Mouse (Mus musculus) CD4-positive, CD25-positive, alpha-beta regulatory T cell (primary cell): Measurements from ENCODE around the gene Mrps30. TPM values are rescaled to one million over a fixed set of nuclear protein-coding genes. Genes with fewer than 3 reads are reported as not detected.

Experiments used
- polyA plus RNA-seq: library from polyadenylated mRNA; unstranded; fragments of 100-300 nt; shearing (Covaris generic); gene quantifications from one replicate; pipeline ENCODE4 v1.2.1, GENCODE M21; 2017

Mrps30 gene
- polyA plus RNA-seq: 35.9 TPM

DNA sequence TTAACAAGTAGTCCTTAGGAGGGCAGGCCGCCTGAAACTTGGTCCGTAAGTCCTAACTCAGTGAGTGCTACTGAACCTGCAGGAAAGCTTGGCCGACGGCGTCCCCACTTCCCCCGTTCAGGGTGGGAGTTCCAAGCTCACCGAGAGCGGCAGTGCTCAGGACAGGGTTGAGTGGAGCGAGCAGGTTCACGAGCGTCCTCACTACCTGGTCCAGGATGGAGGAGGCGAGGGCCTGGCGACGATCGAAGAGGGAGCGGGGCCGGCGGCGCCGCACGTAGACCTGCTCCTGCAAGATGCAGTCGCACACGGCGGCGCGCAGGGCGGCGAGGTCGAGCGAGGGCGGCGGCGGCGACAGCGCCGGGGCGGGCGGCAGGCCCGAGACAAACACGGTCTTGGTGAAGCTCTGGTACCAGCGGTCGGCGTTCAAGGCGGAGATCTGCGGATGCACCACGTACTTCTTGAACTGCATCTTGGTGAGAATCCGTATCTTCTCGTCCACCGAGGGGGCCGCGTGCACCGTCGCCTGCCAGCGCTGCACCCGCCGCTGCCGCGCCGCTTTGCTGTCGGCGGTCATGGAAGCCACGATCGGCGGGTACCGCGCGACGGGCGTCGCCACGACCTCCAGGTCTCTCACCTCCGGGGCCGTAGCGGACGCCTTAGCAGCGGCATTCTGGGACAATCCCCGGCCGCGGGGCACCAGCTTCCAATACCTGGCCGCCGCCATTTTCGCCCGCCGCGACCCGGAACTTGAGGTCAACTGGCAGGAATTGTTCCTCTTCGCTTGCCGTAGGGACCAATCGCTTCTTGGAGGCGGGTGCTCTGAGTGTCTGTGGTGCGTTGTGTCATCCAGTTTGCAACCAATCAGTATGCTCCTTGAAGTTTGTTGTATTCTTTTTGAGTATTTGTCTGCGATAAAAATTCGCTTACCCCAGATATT is at the start of gene Mrps30, which contains the start of gene B430218F22Rik:
Mrps30 (minus strand) TSS at position 742 of the 937 bp plus-strand sequence.
B430218F22Rik (plus strand) TSS at position 120 of the 937 bp plus-strand sequence.

Other genes with a start within 250 kb of the Mrps30 start
- gene B430218F22Rik, start 622 bp downstream of the Mrps30 start, polyA plus RNA-seq: 1.2 TPM